In the genomic region with DNA sequence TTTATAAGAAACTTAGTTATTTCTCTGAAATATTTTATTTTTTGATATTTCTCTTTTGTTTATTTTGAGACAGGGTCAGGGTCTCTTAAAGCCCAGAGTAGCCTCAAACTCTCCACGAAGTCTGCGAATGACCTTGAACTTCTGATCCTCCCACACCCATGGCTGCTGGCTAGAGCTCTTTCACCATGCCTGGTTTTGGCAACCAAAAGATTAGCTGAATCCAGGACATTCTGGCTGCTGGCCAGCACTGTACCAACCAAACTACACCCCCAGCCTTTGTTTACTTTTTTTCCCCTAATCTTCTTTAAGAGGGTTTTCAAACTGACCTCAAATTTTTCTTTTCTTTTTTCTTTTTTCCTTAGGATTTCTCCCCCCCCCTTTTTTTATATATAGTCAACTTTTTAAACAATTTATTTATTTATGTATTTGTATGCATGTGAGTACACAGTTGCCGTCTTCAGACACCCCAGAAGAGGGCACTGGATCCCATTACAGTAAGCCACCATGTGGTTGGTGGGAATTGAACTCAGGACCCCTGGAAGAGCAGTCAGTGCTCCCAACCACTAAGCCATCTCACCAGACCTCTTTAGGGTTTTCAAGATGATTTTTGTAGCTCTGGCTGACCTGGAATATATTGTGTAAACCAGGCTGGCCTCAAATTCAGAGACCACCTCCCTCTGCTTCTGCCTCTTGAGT, we compare ENCODE assay signal across 16 mouse cellular contexts.
DNase-seq lines count a peak whose midpoint lies in the region; ATAC-seq and TF ChIP-seq lines count a peak whose summit lies in the region.
"Had no signal": no experiment of that assay in that cellular context is flagged by ENCODE, and none has a peak within 500 bp of the region (broad histone marks: within the 10 kb centered on the region; RNA-seq: fewer than 3 reads in every experiment).

No protein-coding gene starts in this region.

- no peak overlapping the region for H3K4me2 ChIP-seq in intestine, postnatal 0 days (replicated peaks; ENCODE audit: low read depth)
- H3K4me2 ChIP-seq in intestine, embryonic 15.5 days (replicated peaks), result no peak overlapping the region
- H3K4me2 ChIP-seq in lung, embryonic 14.5 days, result no peak overlapping the region
- no peak overlapping the region for H3K4me2 ChIP-seq in forebrain, embryonic 13.5 days
- H3K4me2 ChIP-seq: forebrain, embryonic 12.5 days; hindbrain, embryonic 13.5 days; liver, embryonic 15.5 days; midbrain, embryonic 12.5 days had no signal

- no peaks in the 10 kb centered on the region for H3K36me3 ChIP-seq in intestine, postnatal 0 days (ENCODE audit: control insufficient read depth, insufficient read depth)
- H3K36me3 ChIP-seq in intestine, embryonic 15.5 days, result no peaks in the 10 kb centered on the region
- H3K36me3 ChIP-seq in lung, embryonic 14.5 days (ENCODE audit: insufficient read depth), result no peaks in the 10 kb centered on the region
- no peaks in the 10 kb centered on the region for H3K36me3 ChIP-seq in forebrain, embryonic 13.5 days (ENCODE audit: poor library complexity, severe bottlenecking)
- H3K36me3 ChIP-seq: forebrain, embryonic 12.5 days; hindbrain, embryonic 13.5 days; liver, embryonic 15.5 days; midbrain, embryonic 12.5 days had no signal

- 0 out of 2 replicates have a peak, but pooled peaks have one; percentile 21 for TF ChIP-seq CTCF in intestine, postnatal 0 days (IDR thresholded peaks at IDR 0.05; ENCODE audit: low read depth)
- no peak for TF ChIP-seq CTCF in lung, embryonic 14.5 days (IDR thresholded peaks at IDR 0.05; ENCODE audit: low read depth)

- ATAC-seq in intestine, postnatal 0 days, result no peak
- ATAC-seq in intestine, embryonic 15.5 days, result no peak
- ATAC-seq in lung, embryonic 14.5 days (ENCODE audit: insufficient read depth), result no peak
- ATAC-seq in forebrain, embryonic 13.5 days, result no peak

- no peak overlapping the region for H3K9ac ChIP-seq in intestine, postnatal 0 days (ENCODE audit: low read depth, low read length)
- no peak overlapping the region for H3K9ac ChIP-seq in intestine, embryonic 15.5 days
- H3K9ac ChIP-seq in lung, embryonic 14.5 days, result no peak overlapping the region
- H3K9ac ChIP-seq in forebrain, embryonic 13.5 days, result no peak overlapping the region
- H3K9ac ChIP-seq: forebrain, embryonic 12.5 days; hindbrain, embryonic 13.5 days; liver, embryonic 15.5 days; midbrain, embryonic 12.5 days had no signal

- WGBS in intestine, postnatal 0 days, result 78% methylated on average over 3 of the region's 3 CpGs
- WGBS in intestine, embryonic 15.5 days, result 74% methylated on average over 3 of the region's 3 CpGs
- WGBS in lung, embryonic 14.5 days, result 70% methylated on average over 3 of the region's 3 CpGs
- WGBS in forebrain, embryonic 13.5 days, result 89% methylated on average over 3 of the region's 3 CpGs

- DNase-seq in lung, embryonic 14.5 days, result peak; percentile 23
- DNase-seq in lung, postnatal 14 days, result no peak
- peak; percentile 46 for DNase-seq in ZHBTc4 (ENCODE audit: low read depth, low spot score)
- peak; percentile 60 for DNase-seq in testis, postnatal 10 days (ENCODE audit: low spot score)
- DNase-seq in layer of hippocampus, adult 18-20 months (ENCODE audit: low spot score in 2 of 2), result no peak
- DNase-seq: cerebellum, adult 11-12 months; gastrocnemius, postnatal 10 days; right cerebral cortex, adult 18-20 months; thymus, postnatal 36 days had no signal

- no peaks in the 10 kb centered on the region for H3K27me3 ChIP-seq in intestine, postnatal 0 days (replicated peaks; ENCODE audit: control insufficient read depth, insufficient read depth, low read length)
- H3K27me3 ChIP-seq in intestine, embryonic 15.5 days (replicated peaks), result no peaks in the 10 kb centered on the region
- no peaks in the 10 kb centered on the region for H3K27me3 ChIP-seq in lung, embryonic 14.5 days (ENCODE audit: insufficient read depth, low read length)
- no peaks in the 10 kb centered on the region for H3K27me3 ChIP-seq in forebrain, embryonic 13.5 days
- H3K27me3 ChIP-seq: forebrain, embryonic 12.5 days; hindbrain, embryonic 13.5 days; liver, embryonic 15.5 days; midbrain, embryonic 12.5 days had no signal

- H3K4me3 ChIP-seq in intestine, postnatal 0 days (ENCODE audit: low read depth, low read length), result no peak overlapping the region
- no peak overlapping the region for H3K4me3 ChIP-seq in intestine, embryonic 15.5 days (replicated peaks)
- H3K4me3 ChIP-seq in lung, embryonic 14.5 days (ENCODE audit: low read depth, low read length), result no peak overlapping the region
- no peak overlapping the region for H3K4me3 ChIP-seq in forebrain, embryonic 13.5 days
- H3K4me3 ChIP-seq: forebrain, embryonic 12.5 days; hindbrain, embryonic 13.5 days; liver, embryonic 15.5 days; midbrain, embryonic 12.5 days had no signal

- no peaks in the 10 kb centered on the region for H3K4me1 ChIP-seq in intestine, postnatal 0 days (replicated peaks; ENCODE audit: control insufficient read depth, insufficient read depth, low read length)
- no peaks in the 10 kb centered on the region for H3K4me1 ChIP-seq in intestine, embryonic 15.5 days (replicated peaks)
- peaks cover 6% of the 10 kb centered on the region; the same call in 1 of the 2 replicates for H3K4me1 ChIP-seq in lung, embryonic 14.5 days (ENCODE audit: insufficient read depth)
- no peaks in the 10 kb centered on the region for H3K4me1 ChIP-seq in forebrain, embryonic 13.5 days
- H3K4me1 ChIP-seq: forebrain, embryonic 12.5 days; hindbrain, embryonic 13.5 days; liver, embryonic 15.5 days; midbrain, embryonic 12.5 days had no signal

- no peaks in the 10 kb centered on the region for H3K9me3 ChIP-seq in intestine, postnatal 0 days (ENCODE audit: control insufficient read depth)
- no peaks in the 10 kb centered on the region for H3K9me3 ChIP-seq in intestine, embryonic 15.5 days
- H3K9me3 ChIP-seq in lung, embryonic 14.5 days (ENCODE audit: low read depth, low read length), result no peaks in the 10 kb centered on the region
- no peaks in the 10 kb centered on the region for H3K9me3 ChIP-seq in forebrain, embryonic 13.5 days (replicated peaks)
- H3K9me3 ChIP-seq: forebrain, embryonic 12.5 days; hindbrain, embryonic 13.5 days; liver, embryonic 15.5 days; midbrain, embryonic 12.5 days had no signal

- H3K27ac ChIP-seq in intestine, postnatal 0 days (ENCODE audit: low read depth, low read length), result no peak overlapping the region
- H3K27ac ChIP-seq in intestine, embryonic 15.5 days, result no peak overlapping the region
- no peak overlapping the region for H3K27ac ChIP-seq in lung, embryonic 14.5 days (ENCODE audit: low read depth)
- H3K27ac ChIP-seq in forebrain, embryonic 13.5 days, result no peak overlapping the region
- H3K27ac ChIP-seq: forebrain, embryonic 12.5 days; hindbrain, embryonic 13.5 days; liver, embryonic 15.5 days; midbrain, embryonic 12.5 days had no signal

Comparison
In these comparisons a context has a peak if more than half of its experiments do, and no peak if none do; other contexts are left out.
1. DNase-seq: peak in lung, embryonic 14.5 days (single experiment), ZHBTc4 (single experiment) and testis, postnatal 10 days (single experiment); none in lung, postnatal 14 days (single experiment) and layer of hippocampus, adult 18-20 months (0 of 2).